Mouse (Mus musculus) liver, adult 2 months (tissue): Measurements from ENCODE around the gene Foxd3. TPM values are rescaled to one million over a fixed set of nuclear protein-coding genes. Genes with fewer than 3 reads are reported as not detected.

Experiments used
- DNase-seq: peaks from one replicate; pipeline ENCODE4 v3.0.0-alpha.2; 2011; ENCODE audit warnings: low read depth, low spot score; ENCODE audit errors: extremely low read depth
- H3K27ac ChIP-seq: fragments of 200-500 bp; replicated peaks from 2 replicates; pipeline ENCODE4 v1.5.1; 2012; ENCODE audit warnings: low read depth, mild to moderate bottlenecking, control low read depth, inconsistent platforms, low read length; ENCODE audit not compliant: insufficient read depth
- H3K27me3 ChIP-seq: fragments of 200-500 bp; 2 replicates; pipeline ENCODE4 v1.6.1; 2012; ENCODE audit warnings: mild to moderate bottlenecking, moderate library complexity, low read length, inconsistent platforms; ENCODE audit not compliant: control insufficient read depth, insufficient read depth
- H3K36me3 ChIP-seq: fragments of 200-500 bp; 2 replicates; pipeline ENCODE4 v1.6.1; 2012; ENCODE audit warnings: low read length, inconsistent platforms; ENCODE audit not compliant: control insufficient read depth, insufficient read depth
- H3K4me1 ChIP-seq: fragments of 200-500 bp; 2 replicates; pipeline ENCODE4 v1.6.1; 2011; ENCODE audit warnings: low read length; ENCODE audit not compliant: control insufficient read depth, insufficient read depth
- H3K4me3 ChIP-seq: fragments of 200-500 bp; 2 replicates; pipeline ENCODE4 v1.5.1; 2011; ENCODE audit warnings: low read depth, mild to moderate bottlenecking, control low read depth, low read length, moderate library complexity; ENCODE audit not compliant: insufficient read depth
- H3K79me2 ChIP-seq: fragments of 200-500 bp; 2 replicates; pipeline ENCODE4 v1.6.1; 2012; ENCODE audit warnings: inconsistent platforms, mild to moderate bottlenecking, low read length, moderate library complexity; ENCODE audit not compliant: control insufficient read depth, insufficient read depth
- H3K9ac ChIP-seq: fragments of 200-500 bp; 2 replicates; pipeline ENCODE4 v1.6.1; 2012; ENCODE audit warnings: low read depth, mild to moderate bottlenecking, control low read depth, inconsistent platforms, low read length
- CTCF ChIP-seq: fragments of 200-500 bp; IDR thresholded peaks from 2 replicates; pipeline ENCODE4 v1.5.1; 2011; ENCODE audit warnings: low read depth, low read length, control low read depth
- POLR2A ChIP-seq: fragments of 200-500 bp; IDR thresholded peaks from 2 replicates; pipeline ENCODE4 v1.6.1; 2011; ENCODE audit warnings: low read length, control low read depth; ENCODE audit not compliant: insufficient read depth; ENCODE audit errors: extremely low read depth
- WGBS: fragments of 180-500 bp; shearing (Covaris S2); methylation state at CpG from one replicate; pipeline ENCODE4 v1.1.7; 2018; 5-methylcytosine and 5-hydroxymethylcytosine counted together
- polyA plus RNA-seq: library from polyadenylated mRNA; depleted of rRNA; stranded (reverse); fragments of >200 nt; gene quantifications from 2 replicates; pipeline ENCODE4 v1.2.3, GENCODE M21; 2012
- total RNA-seq: library from RNA; depleted of rRNA; stranded (reverse); fragments of >200 nt; gene quantifications from 2 replicates; pipeline ENCODE4 v1.2.3, GENCODE M21; 2014

Foxd3 gene
- total and polyA plus RNA-seq, 2 experiments, result not detected

DNA sequence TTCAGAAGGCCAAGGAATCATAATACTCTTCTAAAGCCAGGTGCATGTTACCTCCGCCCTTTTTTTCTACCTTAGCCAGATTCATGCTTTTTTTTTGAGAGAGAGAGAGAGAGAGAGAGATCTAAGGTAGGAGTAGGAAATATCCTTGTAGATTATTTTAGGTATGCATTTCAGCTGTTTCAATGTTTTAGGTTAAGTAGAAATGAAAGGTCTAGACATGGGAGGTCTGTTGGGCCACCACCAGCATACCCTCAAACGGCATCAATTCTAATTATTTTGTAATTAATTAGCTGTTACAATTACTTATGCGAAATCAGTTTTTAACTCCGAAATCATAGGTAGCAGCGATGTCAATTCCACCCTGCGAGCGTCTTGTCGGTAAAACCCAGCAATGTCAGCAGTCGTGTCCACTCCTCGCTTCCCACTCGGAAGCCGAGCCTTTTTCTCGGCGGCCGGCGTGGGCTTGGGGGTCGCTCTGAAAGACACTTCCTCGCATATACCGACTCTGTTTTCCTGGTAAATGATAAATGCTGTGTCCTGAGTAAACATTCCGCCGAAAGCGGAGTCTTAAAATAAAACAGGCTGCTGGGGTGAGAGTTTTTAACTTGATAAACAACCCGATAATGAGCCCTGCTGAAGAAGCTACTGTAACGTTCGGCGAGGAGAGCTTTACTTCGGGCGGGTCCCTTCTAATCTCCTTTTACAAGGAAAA is 3.4 kb downstream of the Foxd3 start:
- no peaks in the 10 kb centered on the region for H3K36me3 ChIP-seq
- no peaks in the 10 kb centered on the region for H3K79me2 ChIP-seq
- no peak overlapping the region for H3K4me3 ChIP-seq
- H3K4me1 ChIP-seq, result no peaks in the 10 kb centered on the region; the same call in 1 of the 2 replicates
- H3K27ac ChIP-seq, result no peak overlapping the region
- peaks cover 40% of the 10 kb centered on the region for H3K27me3 ChIP-seq
- no peak for TF ChIP-seq POLR2A
- no peak for TF ChIP-seq CTCF
- 5% methylated on average over 28 of the region's 28 CpGs for WGBS
- no peak overlapping the region for H3K9ac ChIP-seq
- no peak for DNase-seq

DNA sequence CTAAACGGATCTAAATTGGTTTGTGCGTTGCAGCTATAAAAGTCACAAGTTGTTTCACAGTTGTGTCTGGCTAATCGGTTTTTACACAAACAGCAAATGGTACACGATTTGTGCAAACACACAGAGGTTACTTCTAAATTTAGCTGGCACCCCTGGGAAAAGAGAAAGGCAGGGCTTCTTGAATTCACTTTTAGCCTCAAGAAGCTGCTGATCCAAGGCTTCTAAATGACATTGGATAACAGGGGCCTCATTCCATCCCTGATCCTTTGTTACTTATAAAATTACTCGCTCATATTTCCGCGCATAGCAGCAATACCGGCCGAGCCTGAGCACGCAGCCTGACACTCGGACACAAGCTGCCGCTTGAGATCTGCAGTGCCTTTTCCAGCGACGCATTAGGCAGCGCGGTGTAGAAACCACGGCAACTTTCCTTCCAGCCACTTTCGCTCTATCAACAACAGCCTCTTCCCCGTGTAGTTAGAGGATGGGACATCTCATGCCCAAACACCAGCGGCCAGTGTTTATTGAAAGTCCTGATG is 4.0 kb downstream of the Foxd3 start:
- TF ChIP-seq CTCF (no peak), POLR2A (no peak)
- Histone ChIP-seq H3K27me3 (peaks cover 35% of the 10 kb centered on the region), H3K79me2 (no peaks in the 10 kb centered on the region), H3K27ac (no peak overlapping the region), H3K36me3 (no peaks in the 10 kb centered on the region), H3K4me3 (no peak overlapping the region), H3K9ac (no peak overlapping the region), H3K4me1 (no peaks in the 10 kb centered on the region; the same call in 1 of the 2 replicates)
- 3% methylated on average over 20 of the region's 20 CpGs for WGBS
- DNase-seq, result no peak

DNA sequence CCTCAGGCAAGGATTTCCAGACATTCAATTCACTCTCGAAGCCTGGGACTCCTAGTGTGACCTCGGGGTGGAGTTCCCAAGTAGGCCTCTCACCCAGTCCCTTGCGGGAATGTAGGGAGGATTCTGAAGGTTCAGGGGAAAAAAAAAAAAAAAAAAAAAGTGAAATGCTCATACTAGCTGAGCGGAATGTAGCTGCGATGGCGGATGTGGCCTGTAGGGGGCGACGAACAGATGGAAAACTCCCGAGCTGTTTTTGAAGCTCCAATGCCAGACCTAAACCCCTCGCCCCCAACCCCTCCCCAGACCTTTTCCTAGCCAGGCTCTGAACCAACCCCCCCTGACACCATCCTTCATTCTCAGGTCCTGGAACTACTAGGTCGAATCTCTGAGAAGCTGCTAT is 4.9 kb downstream of the Foxd3 start:
- no peak overlapping the region for H3K27ac ChIP-seq
- H3K36me3 ChIP-seq, result no peaks in the 10 kb centered on the region
- H3K9ac ChIP-seq, result no peak overlapping the region
- 1% methylated on average over 11 of the region's 11 CpGs for WGBS
- peak; percentile 78 for TF ChIP-seq CTCF
- no peak for TF ChIP-seq POLR2A
- H3K27me3 ChIP-seq, result peaks cover 32% of the 10 kb centered on the region
- H3K4me3 ChIP-seq, result no peak overlapping the region
- peak; percentile 16 for DNase-seq
- H3K79me2 ChIP-seq, result no peaks in the 10 kb centered on the region
- H3K4me1 ChIP-seq, result no peaks in the 10 kb centered on the region; the same call in 1 of the 2 replicates

DNA sequence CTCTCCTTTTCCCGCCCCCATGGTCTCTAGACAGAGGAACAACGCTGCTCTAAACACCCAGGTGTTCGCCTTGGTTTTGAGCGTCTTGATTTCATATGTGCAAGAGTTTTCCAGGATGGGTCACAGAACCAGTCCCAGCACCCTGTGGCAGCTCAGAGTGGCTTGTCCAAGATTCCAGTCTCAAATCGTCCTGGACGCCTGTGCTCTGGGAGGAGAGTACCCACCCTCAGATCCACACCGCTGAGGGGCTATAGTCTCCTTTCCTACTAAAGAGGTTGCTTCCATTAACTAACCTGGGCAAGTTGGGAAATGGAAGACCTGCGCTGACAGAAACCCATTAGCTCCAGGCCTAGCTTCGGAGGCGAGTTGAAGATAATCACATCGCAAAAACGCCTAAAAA is 5.9 kb downstream of the Foxd3 start:
- no peaks in the 10 kb centered on the region for H3K79me2 ChIP-seq
- no peak overlapping the region for H3K27ac ChIP-seq
- no peak for DNase-seq
- TF ChIP-seq POLR2A (no peak), CTCF (no peak)
- H3K4me3 ChIP-seq, result no peak overlapping the region
- 5% methylated on average over 12 of the region's 12 CpGs for WGBS
- H3K4me1 ChIP-seq, result no peaks in the 10 kb centered on the region; the same call in 1 of the 2 replicates
- no peaks in the 10 kb centered on the region for H3K36me3 ChIP-seq
- no peak overlapping the region for H3K9ac ChIP-seq
- peaks cover 22% of the 10 kb centered on the region for H3K27me3 ChIP-seq

DNA sequence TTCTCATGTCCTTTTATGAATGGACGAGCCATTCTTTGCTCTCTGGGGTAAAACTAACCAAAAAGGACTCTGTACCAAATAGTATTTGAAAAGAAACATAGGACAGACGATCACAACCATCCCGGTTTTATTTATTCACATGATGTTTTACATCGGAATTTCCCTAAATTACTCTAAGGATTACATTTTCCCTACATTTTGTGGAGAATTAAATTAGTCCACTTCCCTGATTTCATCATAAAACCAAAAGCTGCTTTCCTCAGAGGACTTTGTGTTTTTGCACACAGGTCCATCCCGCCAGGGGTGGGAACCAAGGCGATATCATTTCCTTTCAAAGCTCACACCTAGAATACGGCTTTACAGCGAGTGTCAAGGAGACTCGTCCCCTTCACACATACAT is 6.3 kb downstream of the Foxd3 start:
- no peak for DNase-seq
- WGBS, result 12% methylated on average over 9 of the region's 9 CpGs
- no peak overlapping the region for H3K4me3 ChIP-seq
- H3K36me3 ChIP-seq, result no peaks in the 10 kb centered on the region
- H3K27me3 ChIP-seq, result peaks cover 17% of the 10 kb centered on the region
- H3K4me1 ChIP-seq, result no peaks in the 10 kb centered on the region; the same call in 1 of the 2 replicates
- no peak overlapping the region for H3K9ac ChIP-seq
- H3K79me2 ChIP-seq, result no peaks in the 10 kb centered on the region
- H3K27ac ChIP-seq, result no peak overlapping the region
- no peak for TF ChIP-seq CTCF
- no peak for TF ChIP-seq POLR2A

DNA sequence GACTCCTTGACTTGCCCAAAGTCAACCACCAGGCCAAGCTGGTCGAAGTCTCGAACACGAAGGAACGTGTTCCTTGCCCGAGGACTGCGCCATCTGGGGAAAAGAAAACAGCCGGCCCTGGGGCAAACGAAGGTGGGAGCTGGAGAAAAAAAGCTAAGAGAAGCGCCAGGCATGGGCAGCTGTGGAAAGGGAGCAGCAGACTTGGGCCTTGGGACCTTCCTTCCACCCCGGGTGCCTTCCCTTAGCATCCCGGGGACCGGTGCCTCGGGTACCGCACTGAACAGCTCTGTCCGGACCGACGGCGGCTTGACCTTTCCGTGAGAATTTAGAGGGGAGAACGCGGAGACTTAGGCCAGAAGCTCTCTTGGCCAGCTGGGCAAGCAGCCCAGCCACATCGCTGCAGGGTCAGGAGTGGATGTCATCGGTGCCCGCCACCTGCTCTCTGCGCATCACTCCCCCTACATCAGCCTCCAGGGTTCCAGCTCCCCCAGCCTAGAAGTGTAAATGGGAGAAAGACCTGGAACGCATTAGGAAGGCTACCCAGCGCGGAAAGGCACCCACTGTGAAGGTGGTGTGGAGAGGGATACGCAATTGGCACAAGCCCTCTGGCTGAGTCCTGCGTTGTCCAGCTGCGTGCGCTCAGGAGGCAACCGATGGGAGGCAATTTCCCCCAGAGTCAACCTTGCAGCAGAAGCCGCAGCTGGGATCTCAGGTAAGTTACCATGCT is 6.9 kb downstream of the Foxd3 start:
- TF ChIP-seq POLR2A (no peak), CTCF (no peak)
- no peak for DNase-seq
- H3K4me3 ChIP-seq, result no peak overlapping the region
- peaks cover 13% of the 10 kb centered on the region; the same call in 1 of the 2 replicates for H3K27me3 ChIP-seq
- no peak overlapping the region for H3K27ac ChIP-seq
- H3K36me3 ChIP-seq, result no peaks in the 10 kb centered on the region
- 7% methylated on average over 34 of the region's 34 CpGs for WGBS
- no peaks in the 10 kb centered on the region; the same call in 1 of the 2 replicates for H3K4me1 ChIP-seq
- no peak overlapping the region for H3K9ac ChIP-seq
- no peaks in the 10 kb centered on the region for H3K79me2 ChIP-seq
